13 mouse cellular contexts compared by ENCODE assay signal in the genomic region with DNA sequence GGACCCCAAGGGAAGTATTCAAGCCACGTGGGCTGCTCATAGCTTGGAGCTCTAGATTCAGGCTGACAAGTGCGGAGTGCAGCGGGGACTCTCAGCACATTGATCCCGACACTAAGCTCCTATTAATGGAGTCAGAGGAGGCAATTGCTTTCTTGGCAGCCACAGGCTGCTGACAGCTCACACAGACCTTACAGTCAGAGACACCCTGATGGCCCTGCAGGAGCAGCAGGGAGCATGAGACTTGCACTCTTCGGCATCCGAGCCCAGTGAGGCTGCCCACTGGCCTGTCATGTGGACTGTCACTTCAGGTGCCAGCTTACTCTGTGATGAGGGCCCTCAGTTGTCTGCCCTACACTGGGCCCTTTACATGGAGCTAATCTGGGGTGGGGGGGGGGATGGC.
"Had no signal": no experiment of that assay in that cellular context is flagged by ENCODE, and none has a peak within 500 bp of the region (broad histone marks: within the 10 kb centered on the region; RNA-seq: fewer than 3 reads in every experiment).

No protein-coding gene starts in this region.

- H3K4me1 ChIP-seq: limb, embryonic 13.5 days; midbrain, embryonic 12.5 days had no signal

- H3K9me3 ChIP-seq: limb, embryonic 13.5 days; midbrain, embryonic 12.5 days had no signal

- DNase-seq: kidney, adult 8-10 months; kidney, postnatal 36 days; layer of hippocampus, adult 9-11 months; layer of hippocampus, postnatal 36 days; lung, adult 18-20 months; right cerebral cortex, postnatal 4 days; spleen, adult 18-20 months; thymus, adult 2 months; thymus, postnatal 36 days had no signal

- ATAC-seq: intestine, postnatal 0 days had no signal

- H3K4me3 ChIP-seq: limb, embryonic 13.5 days; midbrain, embryonic 12.5 days had no signal

- H3K27ac ChIP-seq: limb, embryonic 13.5 days; liver, embryonic 14.5 days; midbrain, embryonic 12.5 days had no signal

- H3K36me3 ChIP-seq: limb, embryonic 13.5 days; midbrain, embryonic 12.5 days had no signal

- H3K4me2 ChIP-seq: limb, embryonic 13.5 days; midbrain, embryonic 12.5 days had no signal

- H3K9ac ChIP-seq: limb, embryonic 13.5 days; liver, embryonic 14.5 days; midbrain, embryonic 12.5 days had no signal

- H3K27me3 ChIP-seq: limb, embryonic 13.5 days; midbrain, embryonic 12.5 days had no signal
